32 mouse cellular contexts compared by ENCODE assay signal in genomic region chr13:92301754-92302153, GRCm38 (mm10). TPM values are rescaled to one million over a fixed set of nuclear protein-coding genes. Genes with fewer than 3 reads are reported as not detected.
A peak's percentile ranks its signal among the peaks of the same experiment; 100 is the strongest.
DNase-seq lines count a peak whose midpoint lies in the region; ATAC-seq and TF ChIP-seq lines count a peak whose summit lies in the region.
"Had no signal": no experiment of that assay in that cellular context is flagged by ENCODE, and none has a peak within 500 bp of the region (broad histone marks: within the 10 kb centered on the region; RNA-seq: fewer than 3 reads in every experiment).

No protein-coding gene starts in this region.

- 32% methylated on average over 4 of the region's 4 CpGs for WGBS in kidney, adult 2 months
- WGBS in intestine, embryonic 15.5 days = 52% methylated on average over 4 of the region's 4 CpGs
- 47% methylated on average over 4 of the region's 4 CpGs for WGBS in stomach, postnatal 0 days

- H3K9me3 ChIP-seq in intestine, embryonic 15.5 days = no peaks in the 10 kb centered on the region
- H3K9me3 ChIP-seq in stomach, postnatal 0 days (ENCODE audit: control insufficient read depth, low read length) = no peaks in the 10 kb centered on the region
- H3K9me3 ChIP-seq: embryonic facial prominence, embryonic 12.5 days; G1E; heart, embryonic 12.5 days; limb, embryonic 12.5 days; lung, embryonic 15.5 days; midbrain, embryonic 10.5 days; midbrain, embryonic 15.5 days; neural tube, embryonic 15.5 days; stomach, embryonic 15.5 days had no signal

- H3K4me1 ChIP-seq in kidney, adult 2 months (ENCODE audit: control insufficient read depth, insufficient read depth, low read length) = peaks cover 11% of the 10 kb centered on the region; the same call in 1 of the 2 replicates
- H3K4me1 ChIP-seq in intestine, embryonic 15.5 days (replicated peaks) = no peaks in the 10 kb centered on the region
- H3K4me1 ChIP-seq in stomach, postnatal 0 days (replicated peaks; ENCODE audit: control insufficient read depth, insufficient read depth) = no peaks in the 10 kb centered on the region
- H3K4me1 ChIP-seq: lung, embryonic 15.5 days; midbrain, embryonic 10.5 days; midbrain, embryonic 15.5 days; neural tube, embryonic 15.5 days; stomach, embryonic 15.5 days had no signal

- peak; percentile 43; the same call in 1 of the 2 replicates for ATAC-seq in intestine, embryonic 15.5 days
- ATAC-seq in stomach, postnatal 0 days (ENCODE audit: low FRiP score, low TSS enrichment) = no peak
- ATAC-seq: midbrain, embryonic 15.5 days had no signal

- peak; percentile 23 for DNase-seq in kidney, adult 2 months
- DNase-seq in kidney, adult 11 months = no peak
- peak; percentile 13 for DNase-seq in kidney, postnatal 14 days
- no peak for DNase-seq in kidney, postnatal 25 days
- DNase-seq in yolk sac, embryonic 10.5 days (ENCODE audit: low spot score) = peak; percentile 48
- no peak for DNase-seq in stomach, postnatal 0 days (ENCODE audit: low spot score)
- DNase-seq: adrenal gland, adult 8-10 months; cerebellum, adult 2 months; cerebellum, postnatal 14 days; gastrocnemius, adult 2 months; gastrocnemius, postnatal 36 days; heart, adult 2 months; layer of hippocampus, adult 9-11 months; retina, postnatal 1 day; right cerebral cortex, postnatal 14 days; thymus, postnatal 14 days had no signal

- H3K4me3 ChIP-seq in kidney, adult 2 months (ENCODE audit: insufficient read depth, low read depth, low read length) = no peak overlapping the region
- H3K4me3 ChIP-seq in intestine, embryonic 15.5 days (replicated peaks) = no peak overlapping the region
- no peak overlapping the region for H3K4me3 ChIP-seq in stomach, postnatal 0 days (ENCODE audit: low read depth, low read length)
- H3K4me3 ChIP-seq: embryonic facial prominence, embryonic 12.5 days; gastrocnemius, adult 2 months; heart, adult 2 months; heart, embryonic 12.5 days; limb, embryonic 12.5 days; lung, embryonic 15.5 days; midbrain, embryonic 10.5 days; midbrain, embryonic 15.5 days; neural tube, embryonic 15.5 days; stomach, embryonic 15.5 days had no signal

- no peak for TF ChIP-seq EP300 in stomach, postnatal 0 days (optimal IDR thresholded peaks at IDR 0.05)

- H3K4me2 ChIP-seq in intestine, embryonic 15.5 days (replicated peaks) = no peak overlapping the region
- H3K4me2 ChIP-seq in stomach, postnatal 0 days (replicated peaks; ENCODE audit: low read depth) = no peak overlapping the region
- H3K4me2 ChIP-seq: embryonic facial prominence, embryonic 12.5 days; heart, embryonic 12.5 days; hindbrain, embryonic 14.5 days; limb, embryonic 12.5 days; lung, embryonic 15.5 days; midbrain, embryonic 15.5 days; neural tube, embryonic 15.5 days; stomach, embryonic 15.5 days had no signal

- TF ChIP-seq POLR2A in kidney, adult 2 months (IDR thresholded peaks at IDR 0.05; ENCODE audit: low read depth, low read length) = no peak

- H3K36me3 ChIP-seq in kidney, adult 2 months (ENCODE audit: control insufficient read depth, insufficient read depth, low read length) = no peaks in the 10 kb centered on the region
- H3K36me3 ChIP-seq in intestine, embryonic 15.5 days = no peaks in the 10 kb centered on the region
- H3K36me3 ChIP-seq in stomach, postnatal 0 days (ENCODE audit: control insufficient read depth, insufficient read depth, low read length) = no peaks in the 10 kb centered on the region
- H3K36me3 ChIP-seq: midbrain, embryonic 15.5 days had no signal

- H3K27me3 ChIP-seq in kidney, adult 2 months (replicated peaks; ENCODE audit: control insufficient read depth, insufficient read depth, low read length) = no peaks in the 10 kb centered on the region
- no peaks in the 10 kb centered on the region for H3K27me3 ChIP-seq in intestine, embryonic 15.5 days (replicated peaks)
- H3K27me3 ChIP-seq in stomach, postnatal 0 days (ENCODE audit: control insufficient read depth, insufficient read depth, low read length) = no peaks in the 10 kb centered on the region
- H3K27me3 ChIP-seq: embryonic facial prominence, embryonic 12.5 days; heart, embryonic 12.5 days; limb, embryonic 12.5 days; lung, embryonic 15.5 days; midbrain, embryonic 15.5 days; neural tube, embryonic 15.5 days; stomach, embryonic 15.5 days had no signal

- TF ChIP-seq CTCF in kidney, adult 2 months (conservative IDR thresholded peaks at IDR 0.05; ENCODE audit: insufficient read depth, insufficient read length, low read depth, low read length) = no peak
- TF ChIP-seq CTCF in stomach, postnatal 0 days (IDR thresholded peaks at IDR 0.05; ENCODE audit: low read depth) = no peak

- no peak overlapping the region for H3K9ac ChIP-seq in intestine, embryonic 15.5 days
- H3K9ac ChIP-seq in stomach, postnatal 0 days (ENCODE audit: low read length) = no peak overlapping the region
- H3K9ac ChIP-seq: embryonic facial prominence, embryonic 12.5 days; heart, embryonic 12.5 days; hindbrain, embryonic 14.5 days; limb, embryonic 12.5 days; liver, embryonic 14.5 days; lung, embryonic 15.5 days; midbrain, embryonic 15.5 days; neural tube, embryonic 15.5 days; stomach, embryonic 15.5 days had no signal

- H3K27ac ChIP-seq in kidney, adult 2 months (ENCODE audit: insufficient read depth, low read depth, low read length) = 0 out of 2 replicates have a peak overlapping the region, but pooled peaks have one; percentile 9
- H3K27ac ChIP-seq in intestine, embryonic 15.5 days = no peak overlapping the region
- no peak overlapping the region for H3K27ac ChIP-seq in stomach, postnatal 0 days (replicated peaks)
- H3K27ac ChIP-seq: embryonic facial prominence, embryonic 12.5 days; gastrocnemius, adult 2 months; heart, adult 2 months; hindbrain, embryonic 14.5 days; limb, embryonic 12.5 days; liver, embryonic 14.5 days; lung, embryonic 15.5 days; midbrain, embryonic 10.5 days; midbrain, embryonic 15.5 days; neural tube, embryonic 15.5 days; stomach, embryonic 15.5 days had no signal

RNA-seq across cellular contexts. Expression of gene Gm20379, which starts 4.0 kb away (rescaled TPM):
- polyA plus RNA-seq in kidney, adult 2 months (2012; rRNA removed) = not detected in 2 replicates
- polyA plus RNA-seq in intestine, embryonic 15.5 days (2015; fragmentation: Nextera tagmentation; extraction: Ambion mirVana) = 0.54 and 0.73 TPM in 2 replicates
- 0.27 and 0.51 TPM in 2 replicates for polyA plus RNA-seq in stomach, postnatal 0 days (2015; fragmentation: Nextera tagmentation; extraction: Ambion mirVana)
- polyA plus RNA-seq: cerebellum, adult 2 months; cortical plate, adult 2 months; frontal cortex, adult 2 months; G1E; heart, adult 2 months; small intestine, adult 2 months; urinary bladder, adult 2 months had no signal

RNA-seq across cellular contexts. Expression of gene Dhfr, which starts 52.8 kb away (rescaled TPM):
- polyA plus RNA-seq in kidney, adult 2 months (2012; rRNA removed) = 8.7 and 9.7 TPM in 2 replicates
- polyA plus RNA-seq in intestine, embryonic 15.5 days (2015; fragmentation: Nextera tagmentation; extraction: Ambion mirVana) = 18.6 and 20.0 TPM in 2 replicates
- polyA plus RNA-seq in stomach, postnatal 0 days (2015; fragmentation: Nextera tagmentation; extraction: Ambion mirVana) = 5.4 and 5.5 TPM in 2 replicates

RNA-seq across cellular contexts. Expression of gene Msh3, which starts 53.0 kb away (rescaled TPM):
- 5.5 and 6.6 TPM in 2 replicates for polyA plus RNA-seq in kidney, adult 2 months (2012; rRNA removed)
- 20.8 and 24.8 TPM in 2 replicates for polyA plus RNA-seq in intestine, embryonic 15.5 days (2015; fragmentation: Nextera tagmentation; extraction: Ambion mirVana)
- 8.3 TPM in 2 replicates for polyA plus RNA-seq in stomach, postnatal 0 days (2015; fragmentation: Nextera tagmentation; extraction: Ambion mirVana)

Comparison
In these comparisons a context has a peak if more than half of its experiments do, and no peak if none do; other contexts are left out.
1. DNase-seq: peak in kidney, adult 2 months (single experiment), kidney, postnatal 14 days (single experiment) and yolk sac, embryonic 10.5 days (single experiment); none in kidney, adult 11 months (single experiment), kidney, postnatal 25 days (0 of 2) and stomach, postnatal 0 days (single experiment).